Mouse (Mus musculus) gastrocnemius, adult 2 months (tissue): Measurements from ENCODE around the gene Uqcc1. TPM values are rescaled to one million over a fixed set of nuclear protein-coding genes. Genes with fewer than 3 reads are reported as not detected.
"Not testable (repeated sequence)": the region's sequence is repeated elsewhere in the genome, so short reads cannot be mapped to it uniquely, and the experiment has no call there.

Experiments used
- DNase-seq: peaks from one replicate; pipeline ENCODE4 v3.0.0; 2022
- H3K27ac ChIP-seq: fragments of 200-600 bp; 2 replicates; pipeline ENCODE4 v1.8.1; 2022; ENCODE audit warnings: mild to moderate bottlenecking
- H3K4me3 ChIP-seq: fragments of 200-600 bp; 2 replicates; pipeline ENCODE4 v1.8.1; 2022; ENCODE audit warnings: mild to moderate bottlenecking, moderate library complexity
- CTCF ChIP-seq: fragments of 200-600 bp; IDR thresholded peaks from 2 replicates; pipeline ENCODE4 v1.8.1; 2022; ENCODE audit warnings: antibody characterized with exemption, mild to moderate bottlenecking, moderate library complexity
- intact Hi-C: fragments of 180-260 bp; cut with DNase I; formaldehyde crosslinking; loops from one replicate; pipeline ENCODE4 v1.15.1; 2025
- total RNA-seq, 2 experiments: library from RNA; stranded (reverse); gene quantifications; 2 replicates each; pipeline ENCODE4 v1.2.3; 2021

Uqcc1 gene
- total RNA-seq, 2 experiments from 2014 or later, result 139 to 198 TPM

- DNase-seq, result no peak
- intact Hi-C loops, result loop anchor here (10.0 kb wide), 1 partner anchor 253 kb away; the partner anchor contains the start of gene Trpc4ap
- no peak overlapping the region for H3K4me3 ChIP-seq
- no peak for TF ChIP-seq CTCF
- no peak overlapping the region for H3K27ac ChIP-seq
Measured at GRCm38 (mm10) chr2:155947390-155948002, 17.4 kb upstream of the Uqcc1 start.

- intact Hi-C loops, result loop anchor here (1.0 to 10.0 kb wide), 2 partner anchors 99 to 252 kb away; partner anchors contain the start of gene Trpc4ap
- no peak overlapping the region for H3K27ac ChIP-seq
- no peak overlapping the region for H3K4me3 ChIP-seq
- TF ChIP-seq CTCF, result no peak
- no peak for DNase-seq
Measured at GRCm38 (mm10) chr2:155946499-155946898, 16.4 kb upstream of the Uqcc1 start.

GRCm38 (mm10) chr2:155946069-155946468 lies 16.0 kb upstream of the Uqcc1 start:
- H3K27ac ChIP-seq, result no peak overlapping the region
- DNase-seq, result peak; percentile 82
- no peak overlapping the region for H3K4me3 ChIP-seq
- intact Hi-C loops, result loop anchor here (1.0 to 10.0 kb wide), 2 partner anchors 99 to 251 kb away; partner anchors contain the start of gene Trpc4ap
- TF ChIP-seq CTCF, result peak; percentile 95

- Histone ChIP-seq H3K4me3 (no peak overlapping the region), H3K27ac (no peak overlapping the region)
- DNase-seq, result no peak
- intact Hi-C loops, result loop anchor here (10.0 kb wide), 1 partner anchor 251 kb away; the partner anchor contains the start of gene Trpc4ap
- TF ChIP-seq CTCF, result no peak
Measured at GRCm38 (mm10) chr2:155945580-155945979, 15.5 kb upstream of the Uqcc1 start.

- no peak within 1 kb of the TSS for H3K4me3 ChIP-seq
- no peak for DNase-seq
- intact Hi-C loops, result loop anchor here (10.0 kb wide), 1 partner anchor 250 kb away; the partner anchor contains the start of gene Trpc4ap
- no peak for TF ChIP-seq CTCF
- no peak within 1 kb of the TSS for H3K27ac ChIP-seq
Measured at GRCm38 (mm10) chr2:155945124-155945523, 15.0 kb upstream of the Uqcc1 start, which contains the start of gene Gdf5. Gene Gdf5, minus strand, starts transcription at chr2:155945367.

GRCm38 (mm10) chr2:155944685-155945084 lies 14.6 kb upstream of the Uqcc1 start:
- Histone ChIP-seq H3K4me3 (no peak overlapping the region), H3K27ac (no peak overlapping the region)
- DNase-seq, result no peak
- no peak for TF ChIP-seq CTCF
- intact Hi-C loops, result loop anchor here (10.0 kb wide), 1 partner anchor 250 kb away; the partner anchor contains the start of gene Trpc4ap

GRCm38 (mm10) chr2:155943463-155943862 lies 13.4 kb upstream of the Uqcc1 start:
- H3K4me3 ChIP-seq, result no peak overlapping the region
- no peak for DNase-seq
- TF ChIP-seq CTCF, result no peak
- intact Hi-C loops, result loop anchor here (10.0 kb wide), 1 partner anchor 249 kb away; the partner anchor contains the start of gene Trpc4ap
- no peak overlapping the region for H3K27ac ChIP-seq

GRCm38 (mm10) chr2:155941697-155942442 lies 11.8 kb upstream of the Uqcc1 start:
- DNase-seq, result peak; percentile 74
- H3K4me3 ChIP-seq, result peak overlapping the region; percentile 11; the same call in 1 of the 2 replicates
- TF ChIP-seq CTCF, result no peak
- intact Hi-C loops, result loop anchor here (10.0 kb wide), 1 partner anchor 247 kb away; the partner anchor contains the start of gene Trpc4ap
- no peak overlapping the region for H3K27ac ChIP-seq

GRCm38 (mm10) chr2:155940681-155941080 lies 10.6 kb upstream of the Uqcc1 start, which contains the start of gene Gm15557:
Gene Gm15557, plus strand, starts transcription at chr2:155940728.
- no peak for DNase-seq
- intact Hi-C loops, result loop anchor here (10.0 kb wide), 1 partner anchor 246 kb away; the partner anchor contains the start of gene Trpc4ap
- Histone ChIP-seq H3K27ac (no peak within 1 kb of the TSS), H3K4me3 (no peak within 1 kb of the TSS)
- no peak for TF ChIP-seq CTCF

GRCm38 (mm10) chr2:155939897-155940529 lies 9.9 kb upstream of the Uqcc1 start:
- intact Hi-C loops, result loop anchor here (10.0 kb wide), 1 partner anchor 245 kb away; the partner anchor contains the start of gene Trpc4ap
- no peak for TF ChIP-seq CTCF
- DNase-seq, result no peak
- Histone ChIP-seq H3K27ac (no peak overlapping the region), H3K4me3 (no peak overlapping the region)

- no peak for TF ChIP-seq CTCF
- peak overlapping the region; percentile 90 for H3K4me3 ChIP-seq
- intact Hi-C loops, result no loop called here
- no peak for DNase-seq
- H3K27ac ChIP-seq, result peak overlapping the region; percentile 94
Measured at GRCm38 (mm10) chr2:155928711-155929345, 1.3 kb downstream of the Uqcc1 start.

- DNase-seq, H3K4me3 ChIP-seq, intact Hi-C loops, H3K27ac ChIP-seq: not testable (repeated sequence)
Measured at GRCm38 (mm10) chr2:155925213-155925612, 4.9 kb downstream of the Uqcc1 start.
